Mouse (Mus musculus) G1E-ER4 (cell line): Measurements from ENCODE around the gene Vezt. TPM values are rescaled to one million over a fixed set of nuclear protein-coding genes. Genes with fewer than 3 reads are reported as not detected.

Source experiments
- GATA1 ChIP-seq: IDR thresholded peaks from one replicate; pipeline ENCODE4 v1.8.0; 2012; ENCODE audit warnings: low read length, inconsistent platforms
- polyA plus RNA-seq: library from polyadenylated mRNA; stranded (reverse); fragments of >175 nt; gene quantifications from 2 replicates; pipeline ENCODE4 v1.2.3, GENCODE M21; 2012

Gene Vezt
- polyA plus RNA-seq, 1 experiment: 3.4 TPM

DNA sequence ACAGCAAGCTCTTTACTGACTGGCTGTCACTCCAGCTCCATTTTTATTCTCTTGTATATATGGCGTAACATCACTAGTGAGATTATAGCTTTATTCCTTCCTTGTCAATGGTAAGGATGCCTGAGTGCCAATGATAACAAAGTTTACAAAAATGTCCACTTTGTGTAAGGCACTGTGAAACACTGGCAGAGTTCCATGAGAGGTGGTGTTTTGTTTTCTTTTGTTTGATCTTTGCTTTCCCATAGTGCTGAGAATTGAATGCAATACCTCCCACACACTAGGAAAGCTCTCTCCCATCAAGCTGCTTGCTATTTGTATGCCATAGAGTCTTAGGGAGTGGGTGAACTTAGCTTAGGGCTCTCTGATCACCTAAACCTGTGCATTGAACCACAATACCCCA, 122.7 kb downstream of the Vezt start:
- TF ChIP-seq GATA1: no peak

DNA sequence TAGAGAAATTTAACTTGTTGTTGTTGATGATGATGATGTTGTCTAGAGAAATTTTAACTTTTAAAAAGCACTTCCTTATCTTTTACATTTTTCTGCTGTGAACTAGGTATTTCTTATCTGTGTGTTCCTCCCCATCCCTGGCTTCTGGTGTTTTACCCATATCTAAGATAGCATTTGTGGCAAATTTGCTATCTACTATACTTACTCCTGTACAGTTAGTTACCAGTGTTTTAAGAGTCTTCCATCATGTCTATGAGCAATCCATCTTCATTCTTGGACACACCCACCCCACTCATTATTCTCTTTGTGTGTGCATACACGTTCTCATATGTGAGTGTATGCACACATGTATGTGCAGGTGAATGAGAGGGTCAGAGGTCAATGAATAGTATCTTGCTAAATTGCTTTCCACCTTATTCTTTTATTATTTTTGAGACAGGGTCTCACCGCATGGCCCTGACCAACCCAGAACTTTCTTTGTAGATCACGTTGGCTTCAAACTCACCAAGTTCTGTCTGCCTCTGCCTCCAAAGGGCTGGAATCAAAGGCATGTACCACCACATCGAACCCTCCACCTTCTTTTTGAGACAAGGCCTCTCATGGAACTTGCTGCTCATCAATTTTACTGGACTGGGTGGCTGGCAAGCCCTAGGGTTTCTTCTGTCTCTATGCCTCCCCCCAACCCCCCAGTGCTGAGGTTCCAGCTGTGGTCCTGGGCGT, 123.3 kb downstream of the Vezt start:
- peak; percentile 40 for TF ChIP-seq GATA1

GRCm38 (mm10) chr10:93911326-93911725, 124.3 kb downstream of the Vezt start:
- TF ChIP-seq GATA1: no peak

DNA sequence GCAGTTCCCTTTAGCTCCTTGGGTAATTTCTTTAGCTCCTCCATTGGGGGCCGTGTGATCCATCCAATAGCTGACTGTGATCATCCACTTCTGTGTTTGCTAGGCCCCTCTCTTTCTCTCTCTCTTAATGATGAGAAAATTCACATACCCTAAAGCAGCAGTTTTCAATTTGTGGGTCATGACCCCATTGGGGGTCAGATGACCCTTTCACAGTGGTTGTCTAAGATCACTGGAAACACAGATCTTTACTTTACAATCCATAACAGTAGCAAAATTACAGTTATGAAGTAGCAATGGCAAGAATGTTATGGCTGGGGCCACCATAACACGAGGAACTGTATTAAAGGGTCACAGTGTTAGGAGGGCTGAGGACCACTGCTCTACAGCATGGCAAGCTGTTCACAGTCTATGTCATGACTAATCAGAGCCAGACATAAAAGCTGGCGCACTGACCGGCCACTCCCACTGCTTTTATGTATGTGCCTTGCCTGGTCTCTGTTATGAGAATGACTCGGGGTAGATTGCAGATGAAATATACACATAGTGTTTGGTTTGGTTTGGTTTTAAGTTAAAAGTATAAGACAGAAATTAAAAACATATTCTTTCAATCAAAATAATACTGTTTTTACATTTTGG, 125.7 kb downstream of the Vezt start:
- no peak for TF ChIP-seq GATA1

GRCm38 (mm10) chr10:93909015-93909414, 126.6 kb downstream of the Vezt start:
- TF ChIP-seq GATA1: no peak

- no peak for TF ChIP-seq GATA1
These were observed 127.1 kb downstream of the Vezt start for GRCm38 (mm10) chr10:93908540-93908939.

GRCm38 (mm10) chr10:93907376-93907775, 128.2 kb downstream of the Vezt start:
- no peak for TF ChIP-seq GATA1

DNA sequence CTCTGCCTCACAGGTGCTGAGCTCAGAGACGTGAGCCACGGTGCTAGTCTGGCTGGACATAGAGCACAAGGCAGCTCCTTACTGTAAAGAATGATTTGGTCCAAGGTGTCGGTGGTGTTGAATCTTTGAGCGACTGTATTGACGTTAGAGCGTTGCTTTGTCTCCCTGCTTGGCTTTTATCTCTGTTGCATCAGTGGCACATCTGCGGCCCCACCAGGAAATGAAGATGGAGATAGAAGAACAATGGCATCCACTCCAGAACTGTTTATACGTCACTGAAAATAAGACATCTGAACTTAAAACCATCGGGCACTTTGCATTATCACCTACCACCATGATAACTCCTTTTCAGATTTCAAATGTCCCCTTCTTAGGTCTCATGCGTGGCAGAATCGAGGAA, 135.7 kb downstream of the Vezt start:
- peak; percentile 30 for TF ChIP-seq GATA1

DNA sequence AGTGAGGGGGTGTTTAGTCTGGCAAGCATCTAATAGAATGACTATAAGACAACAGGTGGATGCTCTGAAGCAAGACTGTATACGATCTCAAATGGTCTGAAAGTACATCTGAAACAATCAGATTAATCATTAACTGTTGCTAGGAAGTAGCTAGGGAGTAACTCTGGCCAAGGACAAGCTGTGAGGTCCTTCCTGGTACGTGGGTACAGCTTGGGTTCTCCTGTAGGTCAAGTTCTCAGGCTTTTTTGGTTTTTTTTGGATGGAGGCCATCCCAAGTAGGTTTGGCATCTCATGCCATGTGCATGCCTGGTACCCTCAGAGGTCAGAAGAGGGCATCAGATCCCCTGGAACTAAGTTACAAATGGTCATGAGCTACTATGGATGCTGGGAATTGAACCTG, 136.3 kb downstream of the Vezt start:
- TF ChIP-seq GATA1: no peak

DNA sequence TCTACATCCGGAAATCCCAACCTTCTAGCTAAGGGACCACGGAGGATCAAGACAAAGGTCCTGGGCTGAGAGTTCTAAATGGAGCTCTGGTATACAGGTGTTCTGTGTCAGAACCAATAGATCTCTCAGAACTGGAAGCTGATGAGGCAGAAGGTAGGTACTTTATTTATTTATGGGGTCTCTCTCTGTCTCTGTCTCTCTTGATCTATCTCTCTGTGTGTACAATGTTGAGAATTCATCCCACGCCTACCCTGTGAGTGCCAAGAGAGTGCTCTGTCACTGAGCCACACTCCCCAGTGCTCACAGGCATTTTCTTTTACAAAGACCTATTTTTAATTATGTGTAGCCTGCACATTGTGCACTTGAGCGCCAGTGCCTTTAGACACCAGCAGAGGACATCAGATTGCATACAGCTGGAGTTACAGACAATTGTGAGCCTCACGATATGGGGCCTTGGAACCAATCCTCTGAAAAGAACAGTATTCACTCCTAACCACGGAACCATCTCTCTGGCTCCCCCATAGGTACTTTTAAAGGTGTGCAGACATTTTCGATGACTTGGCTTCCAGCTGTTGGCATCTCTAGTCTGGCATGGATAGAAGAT, 138.5 kb downstream of the Vezt start, which contains the start of gene Metap2:
Gene Metap2 (minus strand): TSS at position 51 of the 604 bp plus-strand sequence.
- TF ChIP-seq GATA1: no peak

DNA sequence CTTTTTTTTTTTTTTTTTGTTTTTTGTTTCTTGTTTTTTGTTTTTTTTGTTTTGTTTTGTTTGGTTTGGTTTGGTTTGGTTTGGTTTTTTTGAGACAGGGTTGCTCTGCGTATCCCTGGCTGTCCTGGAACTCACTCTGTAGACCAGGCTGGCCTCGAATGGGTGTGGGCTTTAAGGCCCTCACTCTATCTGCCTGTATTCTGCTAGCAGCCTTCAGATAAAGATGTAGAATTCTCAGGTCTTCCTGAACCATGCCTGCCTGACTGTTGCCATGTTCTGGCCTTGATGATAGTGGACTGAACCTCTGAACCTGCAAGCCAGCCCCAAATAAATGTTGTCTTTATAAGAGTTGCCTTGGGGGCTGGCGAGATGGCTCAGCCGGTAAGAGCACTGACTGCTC, 143.1 kb downstream of the Vezt start:
- no peak for TF ChIP-seq GATA1

DNA sequence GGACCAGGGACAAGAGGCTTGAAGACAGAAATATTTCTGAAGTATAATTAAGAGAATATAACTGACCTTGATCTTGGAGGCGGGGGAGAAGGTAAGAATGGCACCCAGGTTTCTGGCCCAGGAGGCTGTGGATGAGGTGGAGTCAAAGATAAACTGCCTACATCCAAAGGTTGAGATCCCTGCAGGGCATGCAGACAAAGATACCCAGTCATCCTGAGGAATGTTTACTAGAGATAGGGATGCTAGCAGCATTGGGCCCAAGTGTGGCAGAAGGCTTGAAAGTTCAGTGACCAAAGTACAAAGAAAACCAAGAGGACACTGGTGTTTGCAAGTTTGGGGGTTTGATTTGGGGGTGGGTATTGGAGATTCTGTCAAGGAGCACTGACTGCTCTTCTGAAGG, 144.6 kb downstream of the Vezt start:
- no peak for TF ChIP-seq GATA1

GRCm38 (mm10) chr10:93890565-93890964, 145.1 kb downstream of the Vezt start:
- no peak for TF ChIP-seq GATA1

- TF ChIP-seq GATA1: no peak
These were observed 145.6 kb downstream of the Vezt start for GRCm38 (mm10) chr10:93889976-93890375.

GRCm38 (mm10) chr10:93889579-93889950, 146.1 kb downstream of the Vezt start:
- TF ChIP-seq GATA1: no peak

Other genes with a start within 250 kb of the Vezt start
- gene Usp44, start 204.3 kb downstream of the Vezt start, polyA plus RNA-seq: 1.1 and 1.3 TPM in 2 replicates
- 811 and 1,051 TPM in 2 replicates for gene Metap2, start 138.7 kb downstream of the Vezt start, polyA plus RNA-seq
- gene Fgd6, start 184 bp upstream of the Vezt start, polyA plus RNA-seq: 0.94 and 1.1 TPM in 2 replicates
- 1.6 TPM in 2 replicates for gene Nr2c1, start 112.2 kb upstream of the Vezt start, polyA plus RNA-seq
- 674 and 1,203 TPM in 2 replicates for gene Ndufa12, start 162.9 kb upstream of the Vezt start, polyA plus RNA-seq